Mouse (Mus musculus): ENCODE results near the gene Rab29. TPM values are rescaled to one million over a fixed set of nuclear protein-coding genes. Genes with fewer than 3 reads are reported as not detected.

Gene Rab29
- polyA plus RNA-seq, 1 experiment = 9.3 TPM

DNA sequence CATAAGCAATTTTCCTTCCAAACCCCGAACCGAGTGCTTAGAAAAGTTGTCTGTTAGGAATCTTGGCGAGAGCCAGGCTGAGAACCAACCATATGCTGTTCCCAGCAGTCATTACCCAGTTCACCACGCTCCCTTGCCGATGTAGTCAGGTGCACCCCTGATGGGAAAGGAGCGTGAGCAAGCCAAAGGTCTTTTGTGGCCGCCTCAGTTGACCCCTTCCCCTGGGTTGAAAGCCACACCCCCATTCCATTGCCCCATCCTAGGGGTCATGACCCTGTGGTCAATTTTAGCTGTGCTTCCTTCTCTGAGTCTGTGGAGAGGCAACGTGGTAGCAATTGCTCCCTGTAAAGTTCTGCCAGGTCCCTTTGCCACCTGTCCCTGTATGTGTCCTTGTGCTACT lies 22.1 kb upstream of the Rab29 start:
- H3K27ac ChIP-seq (ENCODE audit: insufficient read depth, low read length) = no peak overlapping the region
- TF ChIP-seq POLR2A (IDR thresholded peaks at IDR 0.05; ENCODE audit: extremely low read depth, insufficient read depth, low read length) (no peak), CTCF (IDR thresholded peaks at IDR 0.05; ENCODE audit: extremely low read depth, insufficient read depth, low read length) (no peak)
- no peak overlapping the region for H3K4me3 ChIP-seq (ENCODE audit: insufficient read depth, low read length)
- no peaks in the 10 kb centered on the region for H3K4me1 ChIP-seq (ENCODE audit: control insufficient read depth, insufficient read depth, low read length)

DNA sequence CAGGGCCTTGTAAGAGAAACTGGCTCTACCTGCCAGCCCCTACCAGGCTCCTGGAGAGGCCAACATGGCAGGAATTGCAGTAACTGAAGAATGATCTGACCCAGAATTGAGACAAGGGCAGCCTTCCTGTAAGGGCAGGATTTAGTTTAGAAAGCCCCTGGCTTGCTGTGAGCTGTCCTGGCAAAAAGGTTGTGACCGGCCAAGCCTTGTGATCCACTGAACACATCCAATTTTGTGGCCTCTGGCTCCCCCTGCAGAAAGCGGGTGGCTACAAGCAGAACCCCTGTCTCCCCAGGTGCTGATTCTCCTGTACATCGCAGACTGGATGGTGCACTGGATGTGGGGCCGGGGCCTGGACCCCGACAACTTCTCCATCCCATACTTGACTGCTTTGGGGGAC lies 20.8 kb upstream of the Rab29 start:
- TF ChIP-seq CTCF (IDR thresholded peaks at IDR 0.05; ENCODE audit: extremely low read depth, insufficient read depth, low read length) = peak; percentile 68
- no peak for TF ChIP-seq POLR2A (IDR thresholded peaks at IDR 0.05; ENCODE audit: extremely low read depth, insufficient read depth, low read length)
- Histone ChIP-seq H3K27ac (ENCODE audit: insufficient read depth, low read length) (no peak overlapping the region), H3K4me3 (ENCODE audit: insufficient read depth, low read length) (no peak overlapping the region), H3K4me1 (ENCODE audit: control insufficient read depth, insufficient read depth, low read length) (no peaks in the 10 kb centered on the region)

DNA sequence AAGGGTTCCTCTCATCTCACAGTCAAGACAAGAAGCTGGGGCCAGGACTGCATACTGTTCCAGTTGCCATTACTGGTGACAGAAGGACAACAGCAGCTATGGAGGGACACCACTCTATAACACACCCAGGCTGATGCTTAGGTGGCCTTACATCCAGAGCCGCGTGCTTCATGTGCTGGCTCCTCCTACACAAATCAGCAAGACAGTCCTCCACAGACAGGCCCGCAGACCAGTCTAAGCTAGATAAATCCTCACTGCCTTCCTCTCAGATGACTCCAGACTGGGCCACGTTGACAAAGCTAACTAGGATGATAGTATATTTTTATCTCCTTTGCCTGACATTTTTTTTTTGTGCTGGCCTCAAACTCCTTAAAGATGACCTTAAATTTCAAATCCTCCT lies 5.2 kb upstream of the Rab29 start:
- TF ChIP-seq POLR2A (IDR thresholded peaks at IDR 0.05; ENCODE audit: extremely low read depth, insufficient read depth, low read length) = no peak
- no peak for TF ChIP-seq CTCF (IDR thresholded peaks at IDR 0.05; ENCODE audit: extremely low read depth, insufficient read depth, low read length)
- no peaks in the 10 kb centered on the region for H3K4me1 ChIP-seq (ENCODE audit: control insufficient read depth, insufficient read depth, low read length)
- no peak overlapping the region for H3K27ac ChIP-seq (ENCODE audit: insufficient read depth, low read length)
- H3K4me3 ChIP-seq (ENCODE audit: insufficient read depth, low read length) = no peak overlapping the region

DNA sequence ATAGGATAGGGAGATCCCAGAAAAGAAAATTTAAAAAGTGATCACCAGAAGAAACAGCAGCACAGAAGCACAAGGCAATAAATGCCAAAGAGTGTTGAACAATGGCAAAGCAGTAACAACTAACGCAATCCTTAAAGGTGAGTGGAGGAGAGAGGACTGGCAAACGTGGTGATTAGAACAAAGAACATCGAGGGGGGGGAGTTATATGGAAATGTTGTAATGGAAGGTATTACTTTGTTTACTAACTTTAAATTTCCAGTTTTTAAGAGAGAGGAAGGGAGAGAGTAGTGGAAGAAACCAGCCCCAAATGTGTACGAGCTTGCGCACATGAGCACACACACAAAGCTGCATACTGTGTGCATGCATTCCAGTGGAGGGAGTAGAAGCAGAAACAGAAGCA lies 1.4 kb upstream of the Rab29 start:
- no peak overlapping the region for H3K27ac ChIP-seq (ENCODE audit: insufficient read depth, low read length)
- no peaks in the 10 kb centered on the region for H3K4me1 ChIP-seq (ENCODE audit: control insufficient read depth, insufficient read depth, low read length)
- no peak for TF ChIP-seq CTCF (IDR thresholded peaks at IDR 0.05; ENCODE audit: extremely low read depth, insufficient read depth, low read length)
- TF ChIP-seq POLR2A (IDR thresholded peaks at IDR 0.05; ENCODE audit: extremely low read depth, insufficient read depth, low read length) = no peak
- H3K4me3 ChIP-seq (ENCODE audit: insufficient read depth, low read length) = no peak overlapping the region

DNA sequence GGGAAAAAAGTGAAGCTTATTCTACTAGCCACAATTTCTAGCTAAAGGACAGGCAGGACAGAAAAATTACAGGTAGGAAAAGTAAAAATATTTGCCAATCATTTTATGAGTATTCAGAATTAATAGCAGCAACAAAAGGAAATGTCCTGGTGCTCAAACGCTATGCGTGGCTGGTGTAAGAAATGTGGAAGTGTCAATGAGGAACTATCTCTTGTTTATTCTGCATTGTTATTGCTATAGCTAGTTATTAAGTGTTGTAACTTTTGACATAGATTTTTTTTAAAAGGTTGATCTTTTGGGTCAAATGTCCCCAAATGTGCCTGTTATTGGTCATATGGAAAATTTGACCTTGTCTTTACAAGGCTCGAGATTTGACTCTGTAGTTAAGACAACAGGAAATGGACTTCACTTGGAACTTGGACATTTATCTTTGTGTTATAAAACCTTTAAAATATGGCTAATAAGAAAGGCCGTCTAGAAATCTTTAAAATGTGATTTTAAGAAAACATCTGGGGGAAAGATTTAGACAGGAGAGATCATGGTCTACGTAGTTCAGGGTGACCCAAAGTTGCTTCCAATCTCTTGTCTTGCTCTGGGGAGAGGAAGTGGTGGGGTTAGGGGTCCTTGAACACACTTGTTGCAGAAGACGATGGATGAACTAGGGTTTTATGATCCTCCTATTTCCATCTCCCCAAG lies 572 bp upstream of the Rab29 start:
- Histone ChIP-seq H3K27ac (ENCODE audit: insufficient read depth, low read length) (no peak overlapping the region), H3K4me3 (ENCODE audit: insufficient read depth, low read length) (no peak overlapping the region; the same call in 1 of the 2 replicates), H3K4me1 (ENCODE audit: control insufficient read depth, insufficient read depth, low read length) (no peaks in the 10 kb centered on the region)
- TF ChIP-seq CTCF (IDR thresholded peaks at IDR 0.05; ENCODE audit: extremely low read depth, insufficient read depth, low read length) = no peak

DNA sequence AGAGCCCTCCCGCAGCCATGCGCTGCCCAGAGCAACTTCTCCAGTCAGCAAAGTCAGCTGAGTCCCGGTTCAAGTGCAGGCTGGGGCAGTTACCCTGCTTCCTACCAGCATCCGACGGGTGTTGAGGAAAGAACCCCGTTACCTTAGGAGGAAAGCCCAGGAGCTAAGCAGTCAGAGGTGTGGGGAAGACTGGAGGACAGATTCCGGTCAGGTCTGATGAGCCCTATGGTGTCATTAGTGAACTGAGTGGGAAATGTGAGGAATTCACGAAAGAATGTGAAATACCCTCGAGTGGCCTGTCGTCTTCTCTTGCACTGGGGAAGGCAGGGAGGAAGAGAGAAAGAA lies 894 bp downstream of the Rab29 start:
- H3K4me3 ChIP-seq (ENCODE audit: insufficient read depth, low read length) = peak overlapping the region; percentile 46; the same call in 1 of the 2 replicates
- TF ChIP-seq CTCF (IDR thresholded peaks at IDR 0.05; ENCODE audit: extremely low read depth, insufficient read depth, low read length) (no peak), POLR2A (IDR thresholded peaks at IDR 0.05; ENCODE audit: extremely low read depth, insufficient read depth, low read length) (no peak)
- no peaks in the 10 kb centered on the region for H3K4me1 ChIP-seq (ENCODE audit: control insufficient read depth, insufficient read depth, low read length)
- H3K27ac ChIP-seq (ENCODE audit: insufficient read depth, low read length) = no peak overlapping the region

DNA sequence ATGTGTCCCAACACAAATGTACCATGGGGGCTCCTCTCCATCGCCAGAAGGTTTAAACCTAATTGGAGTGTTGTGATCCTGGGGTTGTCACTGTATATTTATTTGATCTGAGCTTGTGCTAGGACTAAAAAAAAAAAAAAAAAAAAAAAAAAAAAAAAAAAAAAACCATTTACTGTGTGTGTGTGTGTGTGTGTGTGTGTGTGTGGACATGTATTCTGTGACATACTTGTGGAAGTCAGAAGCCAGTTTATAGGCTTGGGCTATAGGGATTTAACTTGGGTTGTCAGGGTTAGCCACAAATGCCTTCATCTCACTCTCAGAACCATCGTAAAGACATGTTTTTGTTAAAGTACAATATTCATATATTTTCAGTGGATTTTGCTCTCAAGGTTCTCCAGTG lies 2.5 kb downstream of the Rab29 start:
- no peak for TF ChIP-seq CTCF (IDR thresholded peaks at IDR 0.05; ENCODE audit: extremely low read depth, insufficient read depth, low read length)
- no peak for TF ChIP-seq POLR2A (IDR thresholded peaks at IDR 0.05; ENCODE audit: extremely low read depth, insufficient read depth, low read length)

DNA sequence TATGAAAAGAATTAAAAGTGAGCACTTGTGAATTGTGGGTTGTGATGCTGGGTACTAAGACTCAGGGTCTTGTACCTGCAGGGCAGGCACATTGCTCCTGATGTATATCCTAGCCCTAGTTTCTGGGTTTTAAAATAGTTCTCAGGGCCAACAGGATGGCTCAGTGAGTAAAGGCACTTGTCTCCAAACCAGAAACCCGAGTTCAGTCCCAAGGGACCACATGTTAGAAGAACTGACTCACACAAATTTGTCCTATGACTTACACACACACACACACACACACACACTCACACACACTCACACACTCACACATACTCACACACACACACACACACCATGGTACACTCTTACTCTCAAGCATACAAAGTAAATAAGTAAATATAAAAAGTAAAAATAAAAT lies 5.8 kb downstream of the Rab29 start:
- Histone ChIP-seq H3K27ac (ENCODE audit: insufficient read depth, low read length) (no peak overlapping the region), H3K4me1 (ENCODE audit: control insufficient read depth, insufficient read depth, low read length) (no peaks in the 10 kb centered on the region), H3K4me3 (ENCODE audit: insufficient read depth, low read length) (no peak overlapping the region)
- no peak for TF ChIP-seq CTCF (IDR thresholded peaks at IDR 0.05; ENCODE audit: extremely low read depth, insufficient read depth, low read length)

More for the DNA sequence above, 2.5 kb downstream of the Rab29 start:
- H3K4me1 ChIP-seq (ENCODE audit: control insufficient read depth, insufficient read depth, low read length) = no peaks in the 10 kb centered on the region
- H3K27ac ChIP-seq (ENCODE audit: insufficient read depth, low read length) = no peak overlapping the region
- no peak overlapping the region for H3K4me3 ChIP-seq (ENCODE audit: insufficient read depth, low read length)

DNA sequence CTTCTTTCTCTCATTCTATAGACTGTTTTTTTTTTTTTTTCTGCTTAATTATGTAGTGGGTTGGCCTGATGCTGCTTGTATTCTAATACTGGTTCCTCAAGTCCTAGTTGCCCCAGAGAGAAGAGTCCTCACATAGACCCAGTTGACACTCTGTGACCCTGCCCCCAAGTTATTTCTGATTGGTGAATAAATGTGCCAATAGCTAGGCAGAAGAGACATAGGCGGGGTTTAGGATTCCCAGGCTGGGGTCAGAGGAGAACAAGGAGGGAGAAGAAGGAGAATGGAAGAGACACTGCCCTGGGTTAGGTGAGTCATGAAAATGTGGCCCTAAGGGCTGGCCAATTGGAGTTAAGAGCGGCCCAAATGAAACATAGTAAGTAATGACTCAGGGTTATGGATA lies 12.8 kb downstream of the Rab29 start:
- H3K4me3 ChIP-seq (ENCODE audit: insufficient read depth, low read length) = no peak overlapping the region
- no peaks in the 10 kb centered on the region for H3K4me1 ChIP-seq (ENCODE audit: control insufficient read depth, insufficient read depth, low read length)
- no peak overlapping the region for H3K27ac ChIP-seq (ENCODE audit: insufficient read depth, low read length)
- TF ChIP-seq POLR2A (IDR thresholded peaks at IDR 0.05; ENCODE audit: extremely low read depth, insufficient read depth, low read length) = no peak
- TF ChIP-seq CTCF (IDR thresholded peaks at IDR 0.05; ENCODE audit: extremely low read depth, insufficient read depth, low read length) = no peak

DNA sequence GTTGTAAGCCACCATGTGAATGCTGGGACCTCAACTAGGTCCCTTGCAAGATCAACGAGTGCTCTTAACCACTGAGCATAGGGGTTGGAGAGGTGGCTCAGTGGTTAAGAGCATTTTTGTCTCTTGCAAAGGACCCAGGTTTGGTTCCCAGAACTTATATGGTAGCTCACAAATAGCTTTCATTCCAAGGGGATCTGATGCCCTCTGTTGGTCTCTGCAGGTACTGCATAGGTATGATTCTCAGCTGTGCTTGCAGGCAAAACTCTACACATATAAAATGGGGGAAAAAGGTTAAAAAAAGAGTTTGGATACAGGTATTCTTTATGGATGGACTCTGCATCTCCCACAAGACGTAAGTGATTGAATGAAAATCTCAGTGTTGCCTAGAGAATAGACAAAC lies 15.8 kb downstream of the Rab29 start:
- H3K4me3 ChIP-seq (ENCODE audit: insufficient read depth, low read length) = no peak overlapping the region
- no peak overlapping the region for H3K27ac ChIP-seq (ENCODE audit: insufficient read depth, low read length)
- TF ChIP-seq POLR2A (IDR thresholded peaks at IDR 0.05; ENCODE audit: extremely low read depth, insufficient read depth, low read length) (no peak), CTCF (IDR thresholded peaks at IDR 0.05; ENCODE audit: extremely low read depth, insufficient read depth, low read length) (no peak)
- H3K4me1 ChIP-seq (ENCODE audit: control insufficient read depth, insufficient read depth, low read length) = no peaks in the 10 kb centered on the region; the same call in 1 of the 2 replicates
